Mouse (Mus musculus): Measurements from ENCODE around the gene Rab19. TPM values are rescaled to one million over a fixed set of nuclear protein-coding genes. Genes with fewer than 3 reads are reported as not detected.

The Rab19 gene
- polyA plus RNA-seq, 1 experiment from 2014 or later = 0.31 TPM

Other genes with a start within 250 kb of the Rab19 start
- gene Kdm7a, start 174.4 kb upstream of the Rab19 start, polyA plus RNA-seq (2016; fragmentation: Nextera tagmentation; extraction: Ambion mirVana) = 12.0 and 13.9 TPM in 2 replicates
- 43.1 and 51.5 TPM in 2 replicates for gene Slc37a3, start 3.5 kb upstream of the Rab19 start, polyA plus RNA-seq (2016; fragmentation: Nextera tagmentation; extraction: Ambion mirVana)
- 90.0 and 116 TPM in 2 replicates for gene Mkrn1, start 39.3 kb downstream of the Rab19 start, polyA plus RNA-seq (2016; fragmentation: Nextera tagmentation; extraction: Ambion mirVana)
- 42.7 and 45.6 TPM in 2 replicates for gene Dennd2a, start 176.7 kb downstream of the Rab19 start, polyA plus RNA-seq (2016; fragmentation: Nextera tagmentation; extraction: Ambion mirVana)
- 29.3 and 30.8 TPM in 2 replicates for gene Adck2, start 192.7 kb downstream of the Rab19 start, polyA plus RNA-seq (2016; fragmentation: Nextera tagmentation; extraction: Ambion mirVana)
- gene Gm42420, start 204.6 kb downstream of the Rab19 start, polyA plus RNA-seq (2016; fragmentation: Nextera tagmentation; extraction: Ambion mirVana) = 0.76 and 1.6 TPM in 2 replicates
- 292 and 328 TPM in 2 replicates for gene Ndufb2, start 211.4 kb downstream of the Rab19 start, polyA plus RNA-seq (2016; fragmentation: Nextera tagmentation; extraction: Ambion mirVana)